Mouse (Mus musculus) lung, embryonic 15.5 days (tissue): ENCODE results near the gene Rarg. TPM values are rescaled to one million over a fixed set of nuclear protein-coding genes. Genes with fewer than 3 reads are reported as not detected.
A peak's percentile ranks its signal among the peaks of the same experiment; 100 is the strongest.

Experiments used
- ATAC-seq: fragments of 200-750 bp; cut with Nextera tagmentation; 2 replicates; pipeline ENCODE4 v1.8.0; 2017; ENCODE audit warnings: moderate number of reproducible peaks, borderline replicate concordance; ENCODE audit not compliant: low FRiP score, low TSS enrichment; ENCODE audit errors: extremely low read depth
- H3K27ac ChIP-seq: fragments of 300-500 bp; sonication (generic); 2 replicates; pipeline ENCODE4 v1.5.1; 2015; ENCODE audit warnings: moderate library complexity, mild to moderate bottlenecking, inconsistent platforms
- H3K27me3 ChIP-seq: fragments of 300-500 bp; sonication (generic); 2 replicates; pipeline ENCODE4 v1.6.1; 2015; ENCODE audit warnings: inconsistent platforms
- H3K36me3 ChIP-seq: fragments of 300-500 bp; sonication (generic); 2 replicates; pipeline ENCODE4 v1.6.1; 2015; ENCODE audit warnings: inconsistent platforms
- H3K4me1 ChIP-seq: fragments of 300-500 bp; sonication (generic); 2 replicates; pipeline ENCODE4 v1.6.1; 2015; ENCODE audit warnings: inconsistent platforms
- H3K4me2 ChIP-seq: fragments of 300-500 bp; sonication (generic); 2 replicates; pipeline ENCODE4 v1.6.1; 2015; ENCODE audit warnings: inconsistent platforms, mild to moderate bottlenecking, moderate library complexity
- H3K4me3 ChIP-seq: fragments of 300-500 bp; sonication (generic); 2 replicates; pipeline ENCODE4 v1.5.1; 2015; ENCODE audit warnings: mild to moderate bottlenecking, inconsistent platforms
- H3K9ac ChIP-seq: fragments of 300-500 bp; sonication (generic); 2 replicates; pipeline ENCODE4 v1.6.1; 2015; ENCODE audit warnings: inconsistent platforms
- H3K9me3 ChIP-seq: fragments of 300-500 bp; sonication (generic); 2 replicates; pipeline ENCODE4 v1.6.1; 2016; ENCODE audit warnings: inconsistent platforms
- WGBS: fragments of 180-500 bp; shearing (Covaris S2); methylation state at CpG from one replicate; pipeline ENCODE4 v1.1.7; 2015; 5-methylcytosine and 5-hydroxymethylcytosine counted together
- polyA plus RNA-seq: library from polyadenylated mRNA; unstranded; fragments of >200 nt; fragmentation: Nextera tagmentation; extraction: Ambion mirVana; gene quantifications from 2 replicates; pipeline ENCODE4 v1.2.1, GENCODE M21; 2015

Rarg gene
- 43.7 and 43.8 TPM in 2 replicates for polyA plus RNA-seq

- H3K9me3 ChIP-seq, result no peaks in the 10 kb centered on the region
- no peaks in the 10 kb centered on the region for H3K27me3 ChIP-seq
- peak within 1 kb of the TSS; percentile 88 for H3K4me2 ChIP-seq
- H3K4me3 ChIP-seq, result peak within 1 kb of the TSS; percentile 74
- H3K36me3 ChIP-seq, result 0 out of 2 replicates have a peak, but pooled peaks cover 2% of the 10 kb centered on the region
- H3K27ac ChIP-seq, result peak within 1 kb of the TSS; percentile 96
- H3K4me1 ChIP-seq, result peaks cover 56% of the 10 kb centered on the region
- ATAC-seq, result peak; percentile 60
- peak within 1 kb of the TSS; percentile 70 for H3K9ac ChIP-seq
- WGBS, result 1% methylated on average over 41 of the region's 46 CpGs
These were observed at the start of gene Rarg for GRCm38 (mm10) chr15:102257202-102258075. Gene Rarg, minus strand, starts transcription at chr15:102257517.

- Histone ChIP-seq H3K9ac (no peak overlapping the region), H3K36me3 (peaks cover 83% of the 10 kb centered on the region), H3K9me3 (no peaks in the 10 kb centered on the region), H3K4me2 (no peak overlapping the region), H3K27ac (no peak overlapping the region), H3K4me1 (0 out of 2 replicates have a peak, but pooled peaks cover 2% of the 10 kb centered on the region), H3K4me3 (no peak overlapping the region), H3K27me3 (no peaks in the 10 kb centered on the region)
- 51% methylated on average over 6 of the region's 6 CpGs for WGBS
- peak; percentile 52; the same call in 1 of the 2 replicates for ATAC-seq
These were observed 45.2 kb upstream of the Rarg start for GRCm38 (mm10) chr15:102302542-102302941.

GRCm38 (mm10) chr15:102296368-102297006 lies 39.2 kb upstream of the Rarg start:
- no peaks in the 10 kb centered on the region for H3K9me3 ChIP-seq
- ATAC-seq, result no peak; the same call in 1 of the 2 replicates

GRCm38 (mm10) chr15:102295633-102296367 lies 38.5 kb upstream of the Rarg start, which contains the start of gene Espl1:
Gene Espl1, plus strand, starts transcription at chr15:102296266.
- peak within 1 kb of the TSS; percentile 82 for H3K4me3 ChIP-seq
- peaks cover 25% of the 10 kb centered on the region for H3K36me3 ChIP-seq
- WGBS, result 6% methylated on average over 25 of the region's 25 CpGs
- peaks cover 10% of the 10 kb centered on the region for H3K4me1 ChIP-seq
- H3K27ac ChIP-seq, result peak within 1 kb of the TSS; percentile 7
- H3K27me3 ChIP-seq, result no peaks in the 10 kb centered on the region
- peak; percentile 99 for ATAC-seq
- H3K4me2 ChIP-seq, result peak within 1 kb of the TSS; percentile 82
- peak within 1 kb of the TSS; percentile 62 for H3K9ac ChIP-seq
- H3K9me3 ChIP-seq, result no peaks in the 10 kb centered on the region

More at GRCm38 (mm10) chr15:102296368-102297006, 39.2 kb upstream of the Rarg start:
- 3% methylated on average over 24 of the region's 24 CpGs for WGBS
- Histone ChIP-seq H3K36me3 (peaks cover 31% of the 10 kb centered on the region), H3K27ac (no peak overlapping the region; the same call in none of the 2 replicates), H3K4me1 (peaks cover 10% of the 10 kb centered on the region), H3K4me3 (peak overlapping the region; percentile 82), H3K9ac (peak overlapping the region; percentile 62), H3K27me3 (no peaks in the 10 kb centered on the region), H3K4me2 (peak overlapping the region; percentile 82)

GRCm38 (mm10) chr15:102287395-102287794 lies 30.1 kb upstream of the Rarg start:
- Histone ChIP-seq H3K27ac (no peak overlapping the region), H3K4me2 (no peak overlapping the region), H3K9me3 (no peaks in the 10 kb centered on the region), H3K27me3 (no peaks in the 10 kb centered on the region), H3K4me1 (peaks cover 10% of the 10 kb centered on the region; the same call in 1 of the 2 replicates), H3K4me3 (no peak overlapping the region), H3K36me3 (no peaks in the 10 kb centered on the region), H3K9ac (no peak overlapping the region)
- ATAC-seq, result no peak

GRCm38 (mm10) chr15:102283648-102284047 lies 26.3 kb upstream of the Rarg start:
- 54% methylated on average over 3 of the region's 3 CpGs for WGBS

GRCm38 (mm10) chr15:102282463-102283292 lies 25.4 kb upstream of the Rarg start:
- H3K27me3 ChIP-seq, result no peaks in the 10 kb centered on the region
- H3K27ac ChIP-seq, result no peak overlapping the region
- H3K4me3 ChIP-seq, result no peak overlapping the region
- peaks cover 9% of the 10 kb centered on the region for H3K36me3 ChIP-seq
- peaks cover 26% of the 10 kb centered on the region for H3K4me1 ChIP-seq
- no peaks in the 10 kb centered on the region for H3K9me3 ChIP-seq
- H3K4me2 ChIP-seq, result no peak overlapping the region
- ATAC-seq, result no peak
- 73% methylated on average over 8 of the region's 8 CpGs for WGBS
- H3K9ac ChIP-seq, result no peak overlapping the region

More at GRCm38 (mm10) chr15:102283648-102284047, 26.3 kb upstream of the Rarg start:
- ATAC-seq, result no peak
- H3K27me3 ChIP-seq, result no peaks in the 10 kb centered on the region
- H3K4me3 ChIP-seq, result no peak overlapping the region
- H3K4me2 ChIP-seq, result no peak overlapping the region
- peaks cover 25% of the 10 kb centered on the region for H3K4me1 ChIP-seq
- no peak overlapping the region for H3K27ac ChIP-seq
- H3K9ac ChIP-seq, result no peak overlapping the region
- H3K36me3 ChIP-seq, result peaks cover 9% of the 10 kb centered on the region
- H3K9me3 ChIP-seq, result no peaks in the 10 kb centered on the region

- Histone ChIP-seq H3K36me3 (peaks cover 9% of the 10 kb centered on the region), H3K27ac (no peak overlapping the region), H3K4me3 (peak overlapping the region; percentile 81), H3K4me1 (peaks cover 26% of the 10 kb centered on the region), H3K9me3 (no peaks in the 10 kb centered on the region), H3K9ac (peak overlapping the region; percentile 77), H3K27me3 (no peaks in the 10 kb centered on the region), H3K4me2 (peak overlapping the region; percentile 90)
- 92% methylated on average over 19 of the region's 19 CpGs for WGBS
- no peak for ATAC-seq
These were observed 23.3 kb upstream of the Rarg start for GRCm38 (mm10) chr15:102280623-102281022.

GRCm38 (mm10) chr15:102279783-102280520 lies 22.6 kb upstream of the Rarg start:
- WGBS, result 16% methylated on average over 13 of the region's 13 CpGs
- ATAC-seq, result peak; percentile 25; the same call in 1 of the 2 replicates

GRCm38 (mm10) chr15:102279092-102279782 lies 21.9 kb upstream of the Rarg start, which contains the start of gene Mfsd5:
Gene Mfsd5, plus strand, starts transcription at chr15:102279454.
- Histone ChIP-seq H3K36me3 (peaks cover 9% of the 10 kb centered on the region), H3K27me3 (no peaks in the 10 kb centered on the region), H3K4me2 (peak within 1 kb of the TSS; percentile 90), H3K9me3 (no peaks in the 10 kb centered on the region), H3K9ac (peak within 1 kb of the TSS; percentile 77), H3K4me1 (peaks cover 16% of the 10 kb centered on the region), H3K4me3 (peak within 1 kb of the TSS; percentile 81), H3K27ac (peak within 1 kb of the TSS; percentile 92)
- peak; percentile 97 for ATAC-seq
- WGBS, result under 1% methylated on average over 65 of the region's 65 CpGs

More at GRCm38 (mm10) chr15:102279783-102280520, 22.6 kb upstream of the Rarg start:
- Histone ChIP-seq H3K36me3 (peaks cover 9% of the 10 kb centered on the region), H3K9me3 (no peaks in the 10 kb centered on the region), H3K4me1 (peaks cover 23% of the 10 kb centered on the region), H3K27me3 (no peaks in the 10 kb centered on the region), H3K4me3 (peak overlapping the region; percentile 81), H3K27ac (peak overlapping the region; percentile 92), H3K9ac (peak overlapping the region; percentile 77), H3K4me2 (peak overlapping the region; percentile 90)
